Mouse (Mus musculus) retina, postnatal 1 day (tissue): ENCODE results near the gene Hps6.

Experiments
- DNase-seq: peaks from one replicate; pipeline ENCODE4 v3.0.0-alpha.2; 2012

Gene Hps6

DNA sequence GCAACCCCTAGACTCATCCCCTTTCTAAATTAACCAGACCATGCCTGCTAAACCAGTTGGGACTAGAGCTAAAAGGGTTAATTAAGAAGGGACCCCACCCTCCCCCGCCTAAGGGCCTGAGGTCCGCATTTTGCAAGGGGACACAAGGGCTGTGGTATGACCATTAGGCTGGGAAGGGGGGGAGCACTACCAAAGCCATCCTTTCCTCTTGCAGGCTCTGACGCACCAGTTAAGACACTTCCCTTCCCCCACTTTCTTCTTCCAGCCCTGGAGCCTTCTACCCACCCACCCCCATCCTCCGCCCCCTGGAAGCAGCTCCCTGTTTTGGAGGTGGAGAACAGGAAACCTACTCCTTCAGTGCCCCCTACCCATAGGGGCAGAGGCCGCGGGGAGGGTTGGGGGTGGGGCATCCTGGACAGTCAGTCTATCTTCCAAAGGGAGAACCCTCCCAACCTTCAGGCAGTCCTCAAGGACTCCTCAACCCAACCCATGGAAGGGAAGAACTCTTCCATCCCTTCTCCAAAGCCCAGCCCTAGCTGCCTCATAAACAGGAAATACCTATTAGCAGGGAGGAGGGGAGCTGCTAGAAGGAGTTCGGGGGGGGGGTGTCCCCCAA, 42.5 kb downstream of the Hps6 start:
- DNase-seq = peak; percentile 80

GRCm38 (mm10) chr19:46046621-46047025, 43.3 kb downstream of the Hps6 start:
- peak; percentile 40 for DNase-seq

- no peak for DNase-seq
Observed at GRCm38 (mm10) chr19:46047426-46047825, 44.1 kb downstream of the Hps6 start.

DNA sequence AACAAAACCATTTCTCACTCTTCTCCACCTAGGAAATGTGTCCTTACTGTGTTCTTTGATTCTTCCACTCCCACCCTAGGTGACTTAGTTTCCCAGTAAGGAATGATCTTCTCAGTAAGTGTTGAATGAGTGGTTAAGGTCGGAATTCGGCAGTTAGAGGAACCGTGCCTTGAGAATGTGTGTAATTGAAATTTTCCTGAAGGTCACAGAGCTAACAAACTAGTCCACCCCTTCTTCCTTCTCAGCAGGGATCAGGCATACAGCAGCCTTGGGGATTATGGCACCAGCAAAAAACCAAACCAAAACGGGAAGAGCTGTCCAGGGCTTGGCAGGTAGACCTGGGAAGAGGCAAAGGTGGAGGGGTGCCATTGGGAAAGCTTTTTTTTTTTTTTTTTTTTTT, 45.8 kb downstream of the Hps6 start:
- no peak for DNase-seq

DNA sequence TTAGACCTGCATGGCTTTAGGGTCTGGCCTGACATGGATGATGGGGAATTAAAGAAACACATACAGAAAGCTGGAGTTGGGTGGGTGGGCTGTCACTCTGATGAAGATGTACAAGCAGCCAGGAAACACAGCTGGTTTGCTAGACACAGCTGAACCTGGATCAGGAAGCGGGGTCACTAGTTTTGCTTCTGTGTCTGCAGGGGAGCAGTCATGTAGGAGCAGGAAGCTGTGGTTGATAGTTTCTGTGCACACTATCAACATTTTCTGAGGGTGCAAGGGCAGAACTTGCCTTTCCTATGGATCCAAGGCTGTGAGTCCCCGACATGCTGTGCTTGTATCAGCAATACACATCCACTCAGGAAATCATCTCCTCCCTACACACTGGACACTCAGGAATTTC, 47.2 kb downstream of the Hps6 start:
- DNase-seq = no peak
